Mouse (Mus musculus) forebrain, postnatal 0 days (tissue): ENCODE data around the gene Zfp428. TPM values are rescaled to one million over a fixed set of nuclear protein-coding genes. Genes with fewer than 3 reads are reported as not detected.

ENCODE experiments used
- ATAC-seq: fragments of 200-750 bp; cut with Nextera tagmentation; 2 replicates; pipeline ENCODE4 v1.8.0; 2017; ENCODE audit warnings: mild to moderate bottlenecking, moderate library complexity
- DNase-seq: peaks from one replicate; pipeline ENCODE4 v3.0.0-alpha.2; 2015
- H3K27ac ChIP-seq: fragments of 300-500 bp; sonication (generic); 2 replicates; pipeline ENCODE4 v1.5.1; 2014; ENCODE audit warnings: low read depth, mild to moderate bottlenecking, antibody characterized with exemption, low read length, moderate library complexity, mixed read lengths
- H3K27me3 ChIP-seq: fragments of 300-500 bp; sonication (generic); 2 replicates; pipeline ENCODE4 v1.6.1; 2014; ENCODE audit warnings: mild to moderate bottlenecking, low read length, mixed read lengths; ENCODE audit not compliant: insufficient read depth
- H3K36me3 ChIP-seq: fragments of 300-500 bp; sonication (generic); 2 replicates; pipeline ENCODE4 v1.6.1; 2014; ENCODE audit warnings: mild to moderate bottlenecking, moderate library complexity; ENCODE audit not compliant: insufficient read depth
- H3K4me1 ChIP-seq: fragments of 300-500 bp; sonication (generic); 2 replicates; pipeline ENCODE4 v1.6.1; 2014; ENCODE audit warnings: antibody characterized with exemption; ENCODE audit not compliant: insufficient read depth
- H3K4me2 ChIP-seq: fragments of 300-500 bp; sonication (generic); 2 replicates; pipeline ENCODE4 v1.6.1; 2014; ENCODE audit warnings: low read depth, mild to moderate bottlenecking, moderate library complexity
- H3K4me3 ChIP-seq: fragments of 300-500 bp; sonication (generic); 2 replicates; pipeline ENCODE4 v1.5.1; 2014; ENCODE audit warnings: low read depth, low read length, mixed read lengths
- H3K9ac ChIP-seq: fragments of 300-500 bp; sonication (generic); 2 replicates; pipeline ENCODE4 v1.6.1; 2014; ENCODE audit warnings: mild to moderate bottlenecking
- H3K9me3 ChIP-seq: fragments of 300-500 bp; sonication (generic); 2 replicates; pipeline ENCODE4 v1.6.1; 2016; ENCODE audit warnings: low read length
- CTCF ChIP-seq: sonication (generic); IDR thresholded peaks from 2 replicates; pipeline ENCODE4 v1.5.1; 2016; ENCODE audit warnings: antibody characterized with exemption, control low read depth, low read depth
- WGBS: fragments of 180-500 bp; shearing (Covaris S2); extraction: QIAGEN DNeasy Blood & Tissue Kit; methylation state at CpG from one replicate; pipeline ENCODE4 v1.1.7; 2014; 5-methylcytosine and 5-hydroxymethylcytosine counted together
- polyA plus RNA-seq: library from polyadenylated mRNA; unstranded; fragments of >200 nt; fragmentation: Nextera tagmentation; extraction: Ambion mirVana; gene quantifications from 2 replicates; pipeline ENCODE4 v1.2.1, GENCODE M21; 2015
- total RNA-seq: library from RNA; depleted of rRNA; stranded (reverse); fragments of >200 nt; gene quantifications from 2 replicates; pipeline ENCODE4 v1.2.3, GENCODE M21; 2014

Zfp428 gene
- total and polyA plus RNA-seq, 2 experiments from 2014 or later, result 196 to 258 TPM

GRCm38 (mm10) chr7:24528861-24529260 is 22.1 kb downstream of the Zfp428 start:
- no peak for DNase-seq
- 95% methylated on average over 11 of the region's 11 CpGs for WGBS
- H3K9me3 ChIP-seq, result no peaks in the 10 kb centered on the region

GRCm38 (mm10) chr7:24529580-24529979 is 22.8 kb downstream of the Zfp428 start:
- H3K9me3 ChIP-seq, result no peaks in the 10 kb centered on the region
- no peak for ATAC-seq
- peak overlapping the region; percentile 92 for H3K4me2 ChIP-seq
- H3K9ac ChIP-seq, result peak overlapping the region; percentile 94
- H3K4me1 ChIP-seq, result peaks cover 14% of the 10 kb centered on the region; the same call in 1 of the 2 replicates
- peaks cover 16% of the 10 kb centered on the region for H3K36me3 ChIP-seq
- TF ChIP-seq CTCF, result 0 out of 2 replicates have a peak, but pooled peaks have one; percentile 1
- H3K4me3 ChIP-seq, result peak overlapping the region; percentile 61
- peak overlapping the region; percentile 93 for H3K27ac ChIP-seq
- DNase-seq, result no peak
- 61% methylated on average over 11 of the region's 11 CpGs for WGBS
- no peaks in the 10 kb centered on the region for H3K27me3 ChIP-seq

More at GRCm38 (mm10) chr7:24528861-24529260, 22.1 kb downstream of the Zfp428 start:
- Histone ChIP-seq H3K4me2 (no peak overlapping the region), H3K4me1 (peaks cover 14% of the 10 kb centered on the region; the same call in 1 of the 2 replicates), H3K36me3 (peaks cover 9% of the 10 kb centered on the region), H3K27me3 (no peaks in the 10 kb centered on the region), H3K4me3 (no peak overlapping the region), H3K9ac (no peak overlapping the region), H3K27ac (no peak overlapping the region)
- TF ChIP-seq CTCF, result no peak
- ATAC-seq, result no peak

GRCm38 (mm10) chr7:24530062-24530931 is 23.5 kb downstream of the Zfp428 start, which contains the start of gene Irgq:
Gene Irgq (plus strand): TSS chr7:24530689.
- Histone ChIP-seq H3K4me3 (peak within 1 kb of the TSS; percentile 61), H3K27me3 (no peaks in the 10 kb centered on the region), H3K4me2 (peak within 1 kb of the TSS; percentile 92), H3K9ac (peak within 1 kb of the TSS; percentile 94), H3K27ac (peak within 1 kb of the TSS; percentile 93), H3K36me3 (peaks cover 17% of the 10 kb centered on the region), H3K9me3 (no peaks in the 10 kb centered on the region), H3K4me1 (peaks cover 14% of the 10 kb centered on the region; the same call in 1 of the 2 replicates)
- no peak for TF ChIP-seq CTCF
- ATAC-seq, result peak; percentile 95
- under 1% methylated on average over 44 of the region's 44 CpGs for WGBS
- DNase-seq, result peak; percentile 100

- peak; percentile 84 for TF ChIP-seq CTCF
- under 1% methylated on average over 43 of the region's 43 CpGs for WGBS
Observed at GRCm38 (mm10) chr7:24531211-24531971, 24.6 kb downstream of the Zfp428 start.

DNA sequence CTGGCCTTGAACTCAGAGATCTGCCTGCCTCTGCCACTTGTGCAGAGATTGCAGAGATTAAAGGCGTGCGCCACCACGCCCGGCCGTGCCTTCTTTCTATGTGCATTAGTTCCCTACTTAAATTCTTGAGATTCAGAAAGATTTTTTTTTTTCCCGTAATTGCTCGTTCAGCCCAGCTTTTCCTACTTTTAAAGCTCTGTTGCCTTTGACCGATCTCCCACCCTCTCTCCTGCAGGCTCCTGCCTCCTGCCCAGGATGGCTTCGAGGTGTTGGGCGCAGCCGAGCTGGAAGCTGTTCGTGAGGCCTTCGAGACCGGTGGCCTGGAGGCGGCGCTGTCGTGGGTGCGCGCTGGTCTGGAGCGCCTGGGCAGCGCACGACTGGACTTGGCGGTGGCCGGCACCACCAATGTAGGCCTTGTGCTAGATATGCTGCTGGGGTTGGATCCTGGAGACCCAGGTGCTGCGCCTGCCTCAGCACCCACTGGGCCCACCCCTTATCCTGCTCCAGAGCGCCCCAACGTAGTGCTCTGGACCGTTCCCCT is 26.3 kb downstream of the Zfp428 start:
- TF ChIP-seq CTCF, result peak; percentile 26; the same call in 1 of the 2 replicates
- DNase-seq, result no peak
- no peak overlapping the region for H3K9ac ChIP-seq
- peaks cover 14% of the 10 kb centered on the region; the same call in 1 of the 2 replicates for H3K4me1 ChIP-seq
- no peak overlapping the region for H3K4me3 ChIP-seq
- H3K27ac ChIP-seq, result no peak overlapping the region
- no peaks in the 10 kb centered on the region for H3K27me3 ChIP-seq
- no peak for ATAC-seq
- H3K4me2 ChIP-seq, result no peak overlapping the region; the same call in 1 of the 2 replicates
- H3K9me3 ChIP-seq, result no peaks in the 10 kb centered on the region
- H3K36me3 ChIP-seq, result peaks cover 29% of the 10 kb centered on the region
- WGBS, result 64% methylated on average over 28 of the region's 28 CpGs

More at GRCm38 (mm10) chr7:24531211-24531971, 24.6 kb downstream of the Zfp428 start:
- Histone ChIP-seq H3K9ac (peak overlapping the region; percentile 94), H3K4me1 (peaks cover 14% of the 10 kb centered on the region; the same call in 1 of the 2 replicates), H3K27ac (peak overlapping the region; percentile 93), H3K36me3 (peaks cover 27% of the 10 kb centered on the region), H3K27me3 (no peaks in the 10 kb centered on the region), H3K4me2 (peak overlapping the region; percentile 92), H3K4me3 (peak overlapping the region; percentile 61), H3K9me3 (no peaks in the 10 kb centered on the region)
- ATAC-seq (peak; percentile 61), DNase-seq (peak; percentile 82)

DNA sequence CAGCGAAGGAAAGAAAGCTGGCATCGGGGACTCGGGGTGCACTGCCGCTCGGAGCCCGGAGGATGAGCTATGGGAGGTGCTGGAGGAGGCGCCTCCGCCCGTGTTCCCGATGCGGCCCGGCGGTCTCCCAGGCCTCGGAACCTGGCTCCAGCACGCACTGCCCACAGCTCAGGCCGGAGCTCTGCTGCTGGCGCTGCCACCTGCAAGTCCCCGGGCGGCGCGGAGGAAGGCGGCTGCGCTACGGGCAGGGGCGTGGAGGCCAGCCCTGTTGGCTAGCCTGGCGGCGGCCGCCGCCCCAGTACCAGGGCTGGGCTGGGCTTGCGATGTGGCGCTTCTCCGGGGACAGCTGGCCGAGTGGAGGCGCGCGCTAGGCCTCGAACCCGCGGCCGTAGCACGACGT is 27.0 kb downstream of the Zfp428 start:
- Histone ChIP-seq H3K27me3 (no peaks in the 10 kb centered on the region), H3K9ac (peak overlapping the region; percentile 22; the same call in 1 of the 2 replicates), H3K9me3 (no peaks in the 10 kb centered on the region), H3K27ac (no peak overlapping the region), H3K4me3 (no peak overlapping the region), H3K36me3 (peaks cover 29% of the 10 kb centered on the region), H3K4me1 (peaks cover 14% of the 10 kb centered on the region; the same call in 1 of the 2 replicates), H3K4me2 (peak overlapping the region; percentile 15)
- WGBS, result 37% methylated on average over 41 of the region's 42 CpGs
- ATAC-seq (no peak), DNase-seq (no peak)
- no peak for TF ChIP-seq CTCF
